Mouse (Mus musculus): ENCODE data around the gene Wwc1. TPM values are rescaled to one million over a fixed set of nuclear protein-coding genes. Genes with fewer than 3 reads are reported as not detected.
"Not testable (repeated sequence)": the region's sequence is repeated elsewhere in the genome, so short reads cannot be mapped to it uniquely, and the experiment has no call there.

The Wwc1 gene
- polyA plus RNA-seq, 1 experiment from 2014 or later, result 4.9 TPM

DNA sequence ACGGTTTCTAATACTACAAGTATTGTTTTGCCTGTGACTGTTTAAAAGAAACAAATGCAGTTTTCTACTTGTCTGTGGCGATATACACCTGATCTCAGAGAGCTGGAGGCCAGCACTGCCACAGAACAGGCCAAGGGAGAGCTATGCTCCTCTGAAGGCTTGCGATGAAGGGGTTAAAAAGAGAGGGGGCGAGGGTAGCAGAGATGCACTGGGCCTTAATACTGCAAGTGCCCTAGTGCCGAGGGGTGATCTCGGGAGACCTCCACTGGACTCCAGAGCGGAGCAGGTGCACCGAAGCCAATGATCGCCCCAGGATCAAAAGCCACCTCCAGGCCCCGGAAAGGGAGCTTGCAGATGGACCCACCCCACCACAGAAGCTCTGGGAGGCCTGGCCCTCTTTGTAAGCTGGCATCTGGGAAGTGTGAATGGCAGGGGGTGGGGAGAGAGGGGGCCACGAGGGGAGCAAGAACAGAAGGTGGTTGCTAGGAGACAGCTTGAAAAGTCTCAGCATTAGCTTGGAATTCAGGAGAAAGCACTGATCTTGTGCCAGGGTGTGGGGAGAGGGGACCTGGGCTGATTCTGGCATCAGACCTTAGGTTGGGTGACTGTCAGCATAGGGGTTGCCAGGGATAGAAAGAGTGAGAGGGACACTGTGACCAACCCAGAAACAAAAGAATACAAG is 123.8 kb downstream of the Wwc1 start:
- Histone ChIP-seq H3K27me3 (ENCODE audit: poor library complexity, severe bottlenecking) (no peaks in the 10 kb centered on the region), H3K36me3 (replicated peaks) (peaks cover 66% of the 10 kb centered on the region), H3K27ac (peak overlapping the region; percentile 90), H3K9me3 (peaks cover 6% of the 10 kb centered on the region; the same call in 1 of the 2 replicates), H3K4me3 (peak overlapping the region; percentile 20; the same call in 1 of the 2 replicates), H3K4me1 (peaks cover 53% of the 10 kb centered on the region)
- peak; percentile 79 for DNase-seq (ENCODE audit: extremely low spot score, low spot score)
- 37% methylated on average over 11 of the region's 11 CpGs for WGBS

DNA sequence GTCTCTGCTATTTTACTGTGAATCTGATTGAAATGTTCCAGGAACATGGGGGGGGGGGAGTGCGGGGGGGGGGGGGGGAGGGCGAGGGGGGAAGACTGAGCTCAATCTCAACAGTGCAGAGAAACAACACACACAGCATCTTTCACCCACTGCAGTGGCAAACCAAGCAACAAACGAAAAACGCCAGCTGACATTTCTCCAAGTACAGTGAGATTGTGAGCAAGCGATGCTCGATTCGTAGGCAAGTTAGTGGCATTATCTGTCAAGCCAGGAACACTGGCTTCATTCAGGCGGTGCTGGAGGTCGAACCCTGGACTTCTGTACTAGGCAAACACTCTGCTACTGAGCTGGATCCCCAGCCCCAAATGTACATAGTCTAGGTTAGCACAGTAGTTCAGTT is 124.8 kb downstream of the Wwc1 start:
- peaks cover 69% of the 10 kb centered on the region for H3K36me3 ChIP-seq (replicated peaks)
- no peak for DNase-seq (ENCODE audit: extremely low spot score, low spot score)
- no peaks in the 10 kb centered on the region for H3K27me3 ChIP-seq (ENCODE audit: poor library complexity, severe bottlenecking)
- H3K9me3 ChIP-seq, result peaks cover 6% of the 10 kb centered on the region; the same call in 1 of the 2 replicates
- no peak overlapping the region for H3K4me3 ChIP-seq
- WGBS, result 92% methylated on average over 7 of the region's 9 CpGs
- peak overlapping the region; percentile 90 for H3K27ac ChIP-seq
- peaks cover 52% of the 10 kb centered on the region for H3K4me1 ChIP-seq

DNA sequence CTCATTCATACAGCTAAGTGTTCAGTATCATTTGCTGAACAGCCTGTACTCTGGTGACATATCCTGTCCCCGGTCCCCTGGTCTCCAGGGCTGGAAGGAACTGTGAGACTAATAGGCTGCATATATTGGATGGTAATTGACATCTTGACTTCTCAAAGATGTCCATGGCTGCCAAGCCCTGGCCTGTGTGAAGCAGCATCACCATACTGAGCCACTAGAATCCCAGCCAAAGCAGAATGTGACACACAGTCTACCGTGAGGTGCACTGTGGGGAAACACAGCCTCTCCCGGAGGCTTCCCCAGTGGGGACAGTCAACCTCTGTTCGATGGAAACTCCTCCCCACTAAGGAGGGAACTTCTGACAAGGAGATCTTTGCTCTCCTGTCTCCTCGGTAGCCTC is 125.4 kb downstream of the Wwc1 start:
- Histone ChIP-seq H3K4me1 (peaks cover 46% of the 10 kb centered on the region), H3K4me3 (no peak overlapping the region), H3K27ac (peak overlapping the region; percentile 90), H3K9me3 (peaks cover 6% of the 10 kb centered on the region; the same call in 1 of the 2 replicates), H3K27me3 (ENCODE audit: poor library complexity, severe bottlenecking) (no peaks in the 10 kb centered on the region), H3K36me3 (replicated peaks) (peaks cover 69% of the 10 kb centered on the region)
- 81% methylated on average over 5 of the region's 5 CpGs for WGBS
- DNase-seq (ENCODE audit: extremely low spot score, low spot score), result no peak

- 94% methylated on average over 4 of the region's 4 CpGs for WGBS
- no peak overlapping the region for H3K27ac ChIP-seq
- no peak overlapping the region for H3K4me3 ChIP-seq
- H3K36me3 ChIP-seq (replicated peaks), result peaks cover 70% of the 10 kb centered on the region
- H3K4me1 ChIP-seq, result peaks cover 38% of the 10 kb centered on the region
- no peak for DNase-seq (ENCODE audit: extremely low spot score, low spot score)
- H3K9me3 ChIP-seq, result peaks cover 6% of the 10 kb centered on the region; the same call in 1 of the 2 replicates
- no peaks in the 10 kb centered on the region for H3K27me3 ChIP-seq (ENCODE audit: poor library complexity, severe bottlenecking)
Measured at GRCm38 (mm10) chr11:35853651-35854050, 126.7 kb downstream of the Wwc1 start.

DNA sequence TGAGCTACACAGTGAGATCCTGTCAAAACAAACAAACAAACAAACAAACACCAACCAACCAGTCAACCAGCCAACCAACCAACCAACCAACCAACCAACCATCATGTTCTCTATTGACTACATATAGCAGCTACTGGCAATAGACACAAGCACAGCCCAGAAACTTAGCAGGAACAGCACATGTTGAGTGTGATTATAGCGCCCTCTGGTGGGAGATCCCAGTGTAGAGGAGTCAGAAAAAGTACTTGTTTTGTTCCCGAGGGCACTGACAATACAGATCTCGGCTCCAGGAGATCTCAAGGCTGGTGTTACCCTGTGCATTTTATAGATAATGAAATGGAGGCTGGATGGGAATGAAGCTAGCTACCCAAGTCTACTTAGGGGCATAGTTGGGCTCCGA is 127.6 kb downstream of the Wwc1 start:
- Histone ChIP-seq H3K4me3 (no peak overlapping the region), H3K27me3 (ENCODE audit: poor library complexity, severe bottlenecking) (no peaks in the 10 kb centered on the region), H3K9me3 (peaks cover 6% of the 10 kb centered on the region; the same call in 1 of the 2 replicates), H3K27ac (peak overlapping the region; percentile 44; the same call in 1 of the 2 replicates), H3K36me3 (replicated peaks) (peaks cover 67% of the 10 kb centered on the region), H3K4me1 (peaks cover 30% of the 10 kb centered on the region)
- DNase-seq (ENCODE audit: extremely low spot score, low spot score), result peak; percentile 53
- WGBS, result 58% methylated on average over 4 of the region's 4 CpGs

DNA sequence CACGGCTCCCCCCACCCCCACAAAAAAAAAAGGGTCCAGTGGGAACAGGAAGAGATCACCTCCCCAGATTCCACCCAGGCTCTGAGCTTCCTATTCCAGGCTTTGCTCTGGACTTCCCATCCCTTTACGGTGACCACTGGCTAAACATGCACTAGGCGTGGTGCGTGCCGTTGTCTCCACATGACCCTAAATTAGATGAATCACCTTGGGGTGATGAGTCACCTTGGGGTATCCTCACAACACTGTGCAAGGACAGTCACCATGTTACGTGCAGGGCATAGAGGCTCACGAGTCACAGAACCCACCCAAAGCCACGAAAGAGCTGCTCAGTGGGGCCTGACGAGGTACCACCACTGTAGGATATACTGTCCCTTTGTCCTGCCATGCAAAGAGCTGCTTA is 136.0 kb downstream of the Wwc1 start:
- DNase-seq (ENCODE audit: extremely low spot score, low spot score), result no peak
- Histone ChIP-seq H3K9me3 (no peaks in the 10 kb centered on the region), H3K36me3 (replicated peaks) (peaks cover 70% of the 10 kb centered on the region), H3K4me1 (no peaks in the 10 kb centered on the region; the same call in 1 of the 2 replicates), H3K27me3 (ENCODE audit: poor library complexity, severe bottlenecking) (no peaks in the 10 kb centered on the region), H3K4me3 (no peak overlapping the region), H3K27ac (peak overlapping the region; percentile 31; the same call in 1 of the 2 replicates)
- WGBS, result 94% methylated on average over 9 of the region's 9 CpGs

DNA sequence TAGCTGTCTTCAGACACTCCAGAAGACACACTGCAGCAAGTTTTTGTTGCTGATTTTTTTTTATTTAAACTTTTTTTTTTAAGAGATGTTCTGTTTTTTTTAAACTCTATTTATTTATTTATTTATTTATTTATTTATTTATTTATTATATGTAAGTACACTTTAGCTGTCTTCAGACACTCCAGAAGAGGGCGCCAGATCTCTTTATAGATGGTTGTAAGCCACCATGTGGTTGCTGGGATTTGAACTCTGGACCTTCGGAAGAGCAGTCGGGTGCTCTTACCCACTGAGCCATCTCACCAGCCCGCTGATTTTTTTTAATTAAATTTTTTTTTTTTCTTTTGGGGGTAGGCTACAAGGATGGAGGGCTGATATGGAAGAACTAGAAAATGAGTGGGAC is 137.8 kb downstream of the Wwc1 start:
- not testable (repeated sequence) for H3K4me1 ChIP-seq
- whole genome bisulfite sequencing, result 83% methylated on average over 4 of the region's 4 CpGs

DNA sequence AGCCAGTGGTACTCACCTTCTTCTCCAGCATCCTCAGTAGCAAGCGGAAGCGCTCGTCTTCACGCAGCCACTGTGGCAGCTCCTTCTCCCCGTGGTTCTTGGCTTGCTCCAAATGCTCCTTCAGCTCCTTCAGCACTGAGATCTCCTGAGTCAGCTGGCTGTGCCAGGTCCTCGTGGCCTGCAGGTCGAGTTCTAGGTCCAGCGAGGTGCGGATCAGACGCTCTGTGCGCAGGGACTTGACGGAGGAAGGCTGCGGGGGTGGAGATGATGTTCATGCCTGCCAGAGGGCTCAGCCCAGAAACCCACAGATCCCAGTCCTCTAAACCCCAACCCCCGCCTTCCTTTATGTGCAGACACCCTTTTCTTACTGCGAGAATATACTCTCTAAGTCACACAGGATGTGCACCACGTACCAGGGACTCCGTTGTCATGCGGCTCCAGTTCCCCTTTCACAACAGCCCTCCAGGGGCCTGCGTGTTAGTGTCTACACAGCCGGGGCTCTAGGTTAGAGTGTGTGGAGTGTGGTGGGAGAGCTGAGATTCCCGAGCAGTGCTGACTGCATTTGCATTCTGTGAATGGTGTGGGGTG is 138.5 kb downstream of the Wwc1 start:
- no peak for DNase-seq (ENCODE audit: extremely low spot score, low spot score)
- 91% methylated on average over 21 of the region's 21 CpGs for WGBS
- no peaks in the 10 kb centered on the region for H3K27me3 ChIP-seq (ENCODE audit: poor library complexity, severe bottlenecking)
- peaks cover 9% of the 10 kb centered on the region for H3K4me1 ChIP-seq
- no peaks in the 10 kb centered on the region for H3K9me3 ChIP-seq
- peaks cover 59% of the 10 kb centered on the region for H3K36me3 ChIP-seq (replicated peaks)
- H3K27ac ChIP-seq, result peak overlapping the region; percentile 1; the same call in 1 of the 2 replicates
- H3K4me3 ChIP-seq, result no peak overlapping the region

More for the DNA sequence above, 137.8 kb downstream of the Wwc1 start:
- H3K36me3 ChIP-seq (replicated peaks), result peaks cover 58% of the 10 kb centered on the region
- DNase-seq (ENCODE audit: extremely low spot score, low spot score); H3K27ac ChIP-seq; H3K4me3 ChIP-seq; H3K27me3 ChIP-seq (ENCODE audit: poor library complexity, severe bottlenecking); H3K9me3 ChIP-seq: not testable (repeated sequence)

GRCm38 (mm10) chr11:35840806-35841205 is 139.5 kb downstream of the Wwc1 start:
- not testable (repeated sequence) for H3K4me1 ChIP-seq; H3K4me3 ChIP-seq; H3K27ac ChIP-seq; H3K27me3 ChIP-seq (ENCODE audit: poor library complexity, severe bottlenecking); H3K9me3 ChIP-seq; DNase-seq (ENCODE audit: extremely low spot score, low spot score)
- peaks cover 50% of the 10 kb centered on the region for H3K36me3 ChIP-seq (replicated peaks)
- WGBS, result 83% methylated on average over 4 of the region's 4 CpGs

DNA sequence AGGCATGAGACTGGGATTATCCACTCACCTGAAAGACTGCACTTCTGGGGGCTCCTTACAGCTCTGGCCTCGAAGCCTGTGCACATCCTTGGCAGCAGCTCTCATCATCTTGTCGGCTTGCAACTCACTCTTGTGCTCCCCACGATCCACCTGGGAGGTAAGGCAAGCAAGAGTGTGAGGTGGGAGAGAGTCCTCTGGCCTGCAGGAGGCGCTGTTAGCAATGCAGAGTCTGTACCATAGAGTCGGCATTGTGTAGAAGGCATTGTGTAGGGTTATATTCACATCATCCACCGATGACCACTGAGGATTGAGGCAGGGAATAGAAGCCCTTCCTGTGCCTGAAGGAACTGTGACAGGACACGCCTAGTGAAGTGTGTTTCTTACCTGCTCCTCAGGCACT is 140.0 kb downstream of the Wwc1 start:
- H3K36me3 ChIP-seq (replicated peaks), result peaks cover 50% of the 10 kb centered on the region
- no peaks in the 10 kb centered on the region for H3K9me3 ChIP-seq
- no peaks in the 10 kb centered on the region for H3K27me3 ChIP-seq (ENCODE audit: poor library complexity, severe bottlenecking)
- DNase-seq (ENCODE audit: extremely low spot score, low spot score), result no peak
- no peak overlapping the region for H3K4me3 ChIP-seq
- 83% methylated on average over 7 of the region's 7 CpGs for WGBS
- H3K4me1 ChIP-seq, result peaks cover 9% of the 10 kb centered on the region
- H3K27ac ChIP-seq, result no peak overlapping the region

- Histone ChIP-seq H3K27me3 (ENCODE audit: poor library complexity, severe bottlenecking) (no peaks in the 10 kb centered on the region), H3K4me1 (peaks cover 11% of the 10 kb centered on the region), H3K9me3 (no peaks in the 10 kb centered on the region), H3K4me3 (peak overlapping the region; percentile 47), H3K27ac (peak overlapping the region; percentile 84), H3K36me3 (replicated peaks) (peaks cover 42% of the 10 kb centered on the region)
- peak; percentile 94 for DNase-seq (ENCODE audit: extremely low spot score, low spot score)
- 34% methylated on average over 28 of the region's 28 CpGs for WGBS
Measured at GRCm38 (mm10) chr11:35838345-35839338, 141.7 kb downstream of the Wwc1 start.
